Mouse (Mus musculus) MEL (cell line): Measurements from ENCODE around the gene Sgms1. TPM values are rescaled to one million over a fixed set of nuclear protein-coding genes. Genes with fewer than 3 reads are reported as not detected.

Source experiments
- DNase-seq: peaks from one replicate; pipeline ENCODE4 v3.0.0; 2011; ENCODE audit warnings: low read depth, low spot score
- H3K27ac ChIP-seq: 2 replicates; pipeline ENCODE4 v1.5.1; 2012; ENCODE audit warnings: low read depth, mild to moderate bottlenecking, control low read depth, low read length, moderate library complexity; ENCODE audit not compliant: control insufficient read depth
- H3K27me3 ChIP-seq, 2 experiments: fragments of 150-350 bp in 1 of 2; sonication (generic) in 1 of 2; 2 replicates each; pipeline ENCODE4 v1.6.1; 2012; ENCODE audit warnings: low read length in 2 of 2, mild to moderate bottlenecking in 2 of 2, improper control_type of control experiment in 1 of 2, moderate library complexity in 1 of 2; ENCODE audit not compliant: insufficient read depth in 2 of 2, control insufficient read depth in 1 of 2
- H3K36me3 ChIP-seq, 2 experiments: 2 replicates each; pipeline ENCODE4 v1.6.1; 2012 to 2014; ENCODE audit warnings: low read length in 2 of 2, improper control_type of control experiment in 1 of 2, inconsistent platforms in 1 of 2, mild to moderate bottlenecking in 1 of 2; ENCODE audit not compliant: insufficient read depth in 2 of 2, control insufficient read depth in 1 of 2
- H3K4me1 ChIP-seq, 2 experiments: fragments of 150-350 bp in 1 of 2; sonication (generic) in 1 of 2; 2 replicates each; pipeline ENCODE4 v1.6.1; 2012; ENCODE audit warnings: low read length in 2 of 2, improper control_type of control experiment in 1 of 2, mild to moderate bottlenecking in 1 of 2; ENCODE audit not compliant: insufficient read depth in 2 of 2, control insufficient read depth in 1 of 2
- H3K4me3 ChIP-seq, 2 experiments: fragments of 150-350 bp in 1 of 2; sonication (generic) in 1 of 2; 2 replicates each; pipeline ENCODE4 v1.5.1; 2012; ENCODE audit warnings: low read depth in 2 of 2, low read length in 2 of 2, mild to moderate bottlenecking in 2 of 2, moderate library complexity in 2 of 2, control low read depth in 1 of 2, improper control_type of control experiment in 1 of 2; ENCODE audit not compliant: control insufficient read depth in 1 of 2, insufficient read depth in 1 of 2
- H3K79me2 ChIP-seq: 2 replicates; pipeline ENCODE4 v1.6.1; 2012; ENCODE audit warnings: mild to moderate bottlenecking, low read length, moderate library complexity; ENCODE audit not compliant: control insufficient read depth, poor library complexity, insufficient read depth
- H3K9ac ChIP-seq: 2 replicates; pipeline ENCODE4 v1.6.1; 2012; ENCODE audit warnings: low read depth, mild to moderate bottlenecking, control low read depth, low read length, moderate library complexity; ENCODE audit not compliant: control insufficient read depth, poor library complexity, severe bottlenecking
- H3K9me3 ChIP-seq: fragments of 150-350 bp; sonication (generic); replicated peaks from 2 replicates; pipeline ENCODE4 v1.6.1; 2012; ENCODE audit warnings: mild to moderate bottlenecking, low read length, improper control_type of control experiment, moderate library complexity; ENCODE audit not compliant: insufficient read depth
- BHLHE40 ChIP-seq: IDR thresholded peaks from 2 replicates; pipeline ENCODE4 v1.6.1; 2012; ENCODE audit warnings: low read depth, mild to moderate bottlenecking, inconsistent platforms, low read length, improper control_type of control experiment, borderline replicate concordance
- CHD1 ChIP-seq: IDR thresholded peaks from 2 replicates; pipeline ENCODE4 v1.6.1; 2012; ENCODE audit warnings: low read depth, mild to moderate bottlenecking, inconsistent platforms, low read length, improper control_type of control experiment
- CHD2 ChIP-seq: IDR thresholded peaks from 2 replicates; pipeline ENCODE4 v1.6.1; 2011; ENCODE audit warnings: low read length, improper control_type of control experiment
- CTCF ChIP-seq, 3 experiments: IDR thresholded peaks in 2 of 3; conservative IDR thresholded peaks in 1 of 3; 2 replicates each; pipeline ENCODE4 v1.5.1; 2011 to 2012; ENCODE audit warnings: low read length in 3 of 3, low read depth in 2 of 3, mild to moderate bottlenecking in 2 of 3, improper control_type of control experiment in 1 of 3, inconsistent platforms in 1 of 3, mixed read lengths in 1 of 3, moderate library complexity in 1 of 3; ENCODE audit not compliant: control insufficient read depth in 1 of 3, insufficient read depth in 1 of 3, poor library complexity in 1 of 3, severe bottlenecking in 1 of 3
- GABPA ChIP-seq: IDR thresholded peaks from 2 replicates; pipeline ENCODE4 v1.6.1; 2012; ENCODE audit warnings: low read depth, mild to moderate bottlenecking, inconsistent platforms, low read length, improper control_type of control experiment, moderate library complexity
- GATA1 ChIP-seq: IDR thresholded peaks from 2 replicates; pipeline ENCODE4 v1.6.1; 2011; ENCODE audit warnings: low read depth, low read length, improper control_type of control experiment
- HCFC1 ChIP-seq: IDR thresholded peaks from 2 replicates; pipeline ENCODE4 v1.6.1; 2012; ENCODE audit warnings: low read depth, mild to moderate bottlenecking, inconsistent platforms, low read length, improper control_type of control experiment, moderate library complexity
- KAT2A ChIP-seq: conservative IDR thresholded peaks from 2 replicates; pipeline ENCODE4 v1.6.1; 2012; ENCODE audit warnings: low read depth, low read length, improper control_type of control experiment, inconsistent platforms
- MAFK ChIP-seq: IDR thresholded peaks from 2 replicates; pipeline ENCODE4 v1.6.1; 2011; ENCODE audit warnings: low read depth, mild to moderate bottlenecking, low read length, improper control_type of control experiment, borderline replicate concordance
- MEF2A ChIP-seq: IDR thresholded peaks from 2 replicates; pipeline ENCODE4 v1.6.1; 2014; ENCODE audit warnings: low read depth, mild to moderate bottlenecking, inconsistent platforms, low read length, improper control_type of control experiment; ENCODE audit not compliant: poor library complexity, insufficient replicate concordance, severe bottlenecking; ENCODE audit errors: extremely low read depth
- MXI1 ChIP-seq: IDR thresholded peaks from 2 replicates; pipeline ENCODE4 v1.6.1; 2011; ENCODE audit warnings: mild to moderate bottlenecking, low read depth, low read length, improper control_type of control experiment
- MYB ChIP-seq: IDR thresholded peaks from 2 replicates; pipeline ENCODE4 v1.6.1; 2011; ENCODE audit warnings: mild to moderate bottlenecking, low read depth, low read length, improper control_type of control experiment
- MYC ChIP-seq: IDR thresholded peaks from 2 replicates; pipeline ENCODE4 v1.6.1; 2011; ENCODE audit warnings: low read depth, mild to moderate bottlenecking, low read length, improper control_type of control experiment, moderate library complexity
- RCOR1 ChIP-seq: IDR thresholded peaks from 2 replicates; pipeline ENCODE4 v1.6.1; 2012; ENCODE audit warnings: low read depth, mild to moderate bottlenecking, inconsistent platforms, low read length, improper control_type of control experiment
- SIN3A ChIP-seq: IDR thresholded peaks from 2 replicates; pipeline ENCODE4 v1.6.1; 2012; ENCODE audit warnings: low read length, improper control_type of control experiment, inconsistent platforms
- TCF12 ChIP-seq: IDR thresholded peaks from 2 replicates; pipeline ENCODE4 v1.6.1; 2014; ENCODE audit warnings: low read depth, mild to moderate bottlenecking, inconsistent platforms, low read length, improper control_type of control experiment, moderate library complexity
- UBTF ChIP-seq: IDR thresholded peaks from 2 replicates; pipeline ENCODE4 v1.6.1; 2012; ENCODE audit warnings: low read depth, mild to moderate bottlenecking, inconsistent platforms, low read length, improper control_type of control experiment, moderate library complexity, borderline replicate concordance; ENCODE audit not compliant: insufficient read depth
- ZC3H11A ChIP-seq: IDR thresholded peaks from 2 replicates; pipeline ENCODE4 v1.6.1; 2012; ENCODE audit warnings: low read depth, mild to moderate bottlenecking, inconsistent platforms, low read length, improper control_type of control experiment
- ZKSCAN1 ChIP-seq: IDR thresholded peaks from 2 replicates; pipeline ENCODE4 v1.6.1; 2012; ENCODE audit warnings: low read depth, mild to moderate bottlenecking, inconsistent platforms, low read length, improper control_type of control experiment, moderate library complexity
- polyA plus RNA-seq, 2 experiments: library from polyadenylated mRNA; stranded (reverse) in 1 of 2; unstranded in 1 of 2; fragments of >175 nt in 1 of 2; fragments of >200 nt in 1 of 2; gene quantifications; 2 replicates each; pipeline versions ENCODE4 v1.2.1 to v1.2.4; 2012; ENCODE audit warnings: low replicate concordance in 2 of 2, low read depth in 1 of 2; ENCODE audit not compliant: insufficient read length in 2 of 2, insufficient read depth in 1 of 2, missing spikeins in 1 of 2
- total RNA-seq: library from RNA; depleted of rRNA; stranded (reverse); fragments of 300-350 nt; gene quantifications from 2 replicates; pipeline ENCODE4 v1.2.3, GENCODE M21; 2012

Sgms1 gene
- total and polyA plus RNA-seq, 3 experiments = 16.3 to 18.5 TPM; not detected in 1

DNA sequence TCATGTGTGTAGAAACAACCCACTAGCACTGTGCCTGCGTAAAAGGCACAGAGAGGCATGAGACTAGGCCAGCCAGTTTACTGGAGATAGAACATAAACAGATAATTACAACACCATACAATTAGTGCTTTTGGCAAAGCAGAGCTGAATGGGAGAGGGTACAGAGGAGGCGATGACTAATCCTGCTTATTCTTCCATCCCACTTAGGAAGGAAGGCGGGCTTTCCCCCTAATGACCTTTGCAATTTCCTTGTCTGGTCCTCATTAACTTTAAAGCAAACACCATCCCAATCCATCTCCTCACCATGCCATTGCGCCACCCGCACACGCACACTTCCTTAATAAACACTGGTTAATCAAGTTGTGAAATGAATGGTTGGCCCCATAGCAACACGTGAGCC lies 91.3 kb downstream of the Sgms1 start:
- no peak for DNase-seq
- H3K4me1 ChIP-seq = peaks cover 0 to 5% of the 10 kb centered on the region in 2 experiments; a peak in 3 of 4 replicates
- H3K9me3 ChIP-seq = no peaks in the 10 kb centered on the region
- TF ChIP-seq UBTF = no peak
- TF ChIP-seq ZC3H11A = no peak
- no peak for TF ChIP-seq MXI1
- TF ChIP-seq BHLHE40 = no peak
- no peak for TF ChIP-seq SIN3A
- TF ChIP-seq HCFC1 = no peak
- H3K9ac ChIP-seq = no peak overlapping the region
- H3K4me3 ChIP-seq = no peak overlapping the region
- no peak overlapping the region for H3K27ac ChIP-seq
- H3K27me3 ChIP-seq = no peaks in the 10 kb centered on the region
- H3K36me3 ChIP-seq = peaks cover 0 to 4% of the 10 kb centered on the region in 2 experiments; a peak in 3 of 4 replicates
- no peaks in the 10 kb centered on the region for H3K79me2 ChIP-seq

DNA sequence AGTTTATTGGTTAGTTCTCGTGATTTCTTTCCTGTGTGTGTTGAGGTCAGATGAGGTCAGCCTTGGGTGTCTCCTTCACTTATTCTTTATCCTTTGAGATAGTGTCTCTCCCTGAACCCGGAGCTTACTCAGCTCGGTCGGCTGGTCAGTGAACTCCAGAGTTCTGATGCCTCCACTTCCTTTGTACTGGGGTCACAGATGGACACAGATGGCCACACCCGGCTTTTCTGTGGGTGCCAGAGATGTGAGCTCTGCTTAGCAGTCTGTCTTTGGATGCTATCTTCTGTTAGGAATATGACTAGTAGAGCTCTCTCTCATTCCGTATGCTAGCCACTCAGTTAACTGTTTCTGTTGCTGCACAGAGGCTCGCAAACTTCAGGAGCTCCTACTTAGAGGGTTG lies 92.7 kb downstream of the Sgms1 start:
- Histone ChIP-seq H3K4me1 (peaks cover 0 to 5% of the 10 kb centered on the region in 2 experiments; a peak in 2 of 4 replicates), H3K27me3 (no peaks in the 10 kb centered on the region), H3K9me3 (no peaks in the 10 kb centered on the region), H3K27ac (no peak overlapping the region), H3K4me3 (no peak overlapping the region), H3K36me3 (no peaks in the 10 kb centered on the region; a peak in 1 of 4 replicates), H3K79me2 (no peaks in the 10 kb centered on the region), H3K9ac (no peak overlapping the region)
- no peak for DNase-seq
- TF ChIP-seq RCOR1 (no peak), CTCF (IDR thresholded peaks at IDR 0.05 in 2 of 3, conservative IDR thresholded peaks at IDR 0.05 in 1 of 3; ENCODE audit: control insufficient read depth in 1 of 3, insufficient read depth in 1 of 3, low read depth in 2 of 3, low read length in 3 of 3, poor library complexity in 1 of 3, severe bottlenecking in 1 of 3) (no peak), GABPA (no peak), ZC3H11A (no peak), MYC (no peak), ZKSCAN1 (no peak), CHD2 (no peak), MYB (no peak), MEF2A (no peak), GATA1 (no peak)

GRCm38 (mm10) chr19:32295581-32295980 lies 93.9 kb downstream of the Sgms1 start:
- H3K4me3 ChIP-seq = no peak overlapping the region
- no peaks in the 10 kb centered on the region; a peak in 1 of 4 replicates for H3K36me3 ChIP-seq
- no peaks in the 10 kb centered on the region for H3K79me2 ChIP-seq
- H3K9me3 ChIP-seq = no peaks in the 10 kb centered on the region
- H3K9ac ChIP-seq = no peak overlapping the region
- TF ChIP-seq SIN3A (no peak), CHD1 (no peak), KAT2A (no peak), ZC3H11A (no peak), MAFK (no peak), TCF12 (no peak)
- peaks cover 0 to 5% of the 10 kb centered on the region in 2 experiments; a peak in 2 of 4 replicates for H3K4me1 ChIP-seq
- H3K27me3 ChIP-seq = no peaks in the 10 kb centered on the region
- no peak overlapping the region for H3K27ac ChIP-seq
- no peak for DNase-seq
